Mouse (Mus musculus) gastrocnemius, postnatal 25 days (tissue): ENCODE data around the gene Izumo2. TPM values are rescaled to one million over a fixed set of nuclear protein-coding genes. Genes with fewer than 3 reads are reported as not detected.
A peak's percentile ranks its signal among the peaks of the same experiment; 100 is the strongest.
"Not testable (repeated sequence)": the region's sequence is repeated elsewhere in the genome, so short reads cannot be mapped to it uniquely, and the experiment has no call there.

Experiments used
- DNase-seq: peaks from one replicate; pipeline ENCODE4 v3.0.0; 2022
- total RNA-seq, 2 experiments: library from RNA; stranded (reverse); gene quantifications; 1 replicate in 1 of 2; 2 replicates in 1 of 2; pipeline ENCODE4 v1.2.3; 2021

The Izumo2 gene
- total RNA-seq, 2 experiments from 2014 or later = not detected

GRCm38 (mm10) chr7:44701921-44702320 lies 6.6 kb upstream of the Izumo2 start:
- no peak for DNase-seq

GRCm38 (mm10) chr7:44702985-44703384 lies 5.6 kb upstream of the Izumo2 start:
- no peak for DNase-seq

GRCm38 (mm10) chr7:44704363-44704762 lies 4.2 kb upstream of the Izumo2 start:
- no peak for DNase-seq

GRCm38 (mm10) chr7:44705086-44705485 lies 3.5 kb upstream of the Izumo2 start:
- DNase-seq = no peak

- no peak for DNase-seq
Observed at GRCm38 (mm10) chr7:44706322-44706721, 2.2 kb upstream of the Izumo2 start.

GRCm38 (mm10) chr7:44707169-44707675 lies 1.3 kb upstream of the Izumo2 start:
- DNase-seq = no peak

- DNase-seq = not testable (repeated sequence)
Observed at GRCm38 (mm10) chr7:44708093-44708492, 449 bp upstream of the Izumo2 start.

GRCm38 (mm10) chr7:44709881-44710280 lies 1.3 kb downstream of the Izumo2 start:
- DNase-seq = no peak

GRCm38 (mm10) chr7:44722058-44722457 lies 13.5 kb downstream of the Izumo2 start:
- DNase-seq = no peak

GRCm38 (mm10) chr7:44724316-44724715 lies 15.8 kb downstream of the Izumo2 start:
- no peak for DNase-seq

GRCm38 (mm10) chr7:44726343-44726742 lies 17.8 kb downstream of the Izumo2 start:
- no peak for DNase-seq

GRCm38 (mm10) chr7:44727151-44727550 lies 18.6 kb downstream of the Izumo2 start:
- no peak for DNase-seq

- no peak for DNase-seq
Observed at GRCm38 (mm10) chr7:44728082-44728975, 19.8 kb downstream of the Izumo2 start.

GRCm38 (mm10) chr7:44733723-44734122 lies 25.2 kb downstream of the Izumo2 start:
- no peak for DNase-seq

- no peak for DNase-seq
Observed at GRCm38 (mm10) chr7:44741361-44741760, 32.8 kb downstream of the Izumo2 start.

- DNase-seq = no peak
Observed at GRCm38 (mm10) chr7:44744270-44744669, 35.7 kb downstream of the Izumo2 start.

- DNase-seq = peak; percentile 68
Observed at GRCm38 (mm10) chr7:44745076-44745475, 36.5 kb downstream of the Izumo2 start.

- no peak for DNase-seq
Observed at GRCm38 (mm10) chr7:44747115-44747514, 38.6 kb downstream of the Izumo2 start.

- DNase-seq = peak; percentile 96
Observed at GRCm38 (mm10) chr7:44748101-44749044, 39.8 kb downstream of the Izumo2 start, which contains the start of gene Vrk3. Gene Vrk3 (plus strand): TSS chr7:44748413.

GRCm38 (mm10) chr7:44750950-44751349 lies 42.4 kb downstream of the Izumo2 start, which contains the start of gene Zfp473:
Gene Zfp473 (minus strand): TSS chr7:44751050.
- DNase-seq = not testable (repeated sequence)

- no peak for DNase-seq
Observed at GRCm38 (mm10) chr7:44757164-44757563, 48.6 kb downstream of the Izumo2 start.

- DNase-seq = no peak
Observed at GRCm38 (mm10) chr7:44760366-44760765, 51.8 kb downstream of the Izumo2 start.
